Mouse (Mus musculus) small intestine, adult 2 months (tissue): Measurements from ENCODE around the gene Ctbp2.

ENCODE experiments used
- CTCF ChIP-seq: fragments of 200-500 bp; IDR thresholded peaks from 2 replicates; pipeline ENCODE4 v1.5.1; 2012; ENCODE audit warnings: low read depth, mild to moderate bottlenecking, control low read depth, inconsistent platforms, low read length, moderate library complexity, mixed read lengths; ENCODE audit not compliant: insufficient replicate concordance, insufficient read length; ENCODE audit errors: extremely low read depth
- POLR2A ChIP-seq: fragments of 200-500 bp; IDR thresholded peaks from 2 replicates; pipeline ENCODE4 v1.6.1; 2012; ENCODE audit warnings: low read depth, mild to moderate bottlenecking, control low read depth, inconsistent platforms, low read length, moderate library complexity

DNA sequence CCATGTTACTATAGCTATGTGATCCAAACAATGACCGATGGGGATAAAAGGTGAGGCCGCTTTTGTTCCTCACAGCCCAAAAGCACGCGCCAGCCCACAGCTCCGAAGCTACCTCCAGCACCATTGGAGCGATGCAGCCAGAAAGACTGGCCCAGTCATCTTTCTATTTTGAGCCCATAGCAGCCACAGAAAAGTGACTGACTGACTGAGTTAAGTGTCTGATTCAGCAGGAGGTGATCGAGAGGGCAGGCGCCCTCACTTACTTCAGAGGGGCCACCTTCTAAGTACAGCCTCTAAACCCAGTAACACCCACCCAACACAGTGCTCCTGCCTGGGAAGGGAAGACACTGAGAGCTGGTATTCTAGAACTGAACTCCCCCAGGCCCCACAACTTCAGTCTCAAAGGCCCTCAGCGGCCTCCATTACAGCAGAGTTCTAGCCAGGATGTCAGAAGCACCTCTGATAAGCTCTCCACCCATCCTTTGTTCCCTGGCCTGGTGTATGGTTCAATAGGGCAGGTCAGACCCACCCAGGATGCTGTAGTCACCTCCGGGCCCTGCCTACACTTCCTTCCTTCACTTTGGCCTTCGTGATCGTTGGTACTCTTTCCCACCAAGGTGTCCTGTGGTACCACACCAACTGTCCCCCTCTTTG, 65.5 kb downstream of the Ctbp2 start:
- TF ChIP-seq CTCF (no peak), POLR2A (no peak)
